Comparison of ENCODE assay signal across 21 mouse cellular contexts in genomic region chr2:55315627-55316026, GRCm38 (mm10).
DNase-seq lines count a peak whose midpoint lies in the region; ATAC-seq and TF ChIP-seq lines count a peak whose summit lies in the region.
"Had no signal": no experiment of that assay in that cellular context is flagged by ENCODE, and none has a peak within 500 bp of the region (broad histone marks: within the 10 kb centered on the region; RNA-seq: fewer than 3 reads in every experiment).

No protein-coding gene starts in this region.

- DNase-seq in cerebellum, adult 18-20 months = peak; percentile 8 to 18
- no peak for DNase-seq in cerebellum, adult 11-12 months
- DNase-seq in midbrain, postnatal 0 days (ENCODE audit: low spot score) = peak; percentile 40
- no peak for DNase-seq in midbrain, embryonic 11.5 days (ENCODE audit: low spot score, missing footprints)
- DNase-seq in cerebellum, adult 9-11 months = peak; percentile 15
- peak; percentile 21 to 34 for DNase-seq in cerebellum, postnatal 36 days
- DNase-seq in urinary bladder, adult 18-20 months (ENCODE audit: low spot score in 2 of 2) = no peak
- DNase-seq: adrenal gland, adult 2 months; adrenal gland, postnatal 25 days; gastrocnemius, postnatal 14 days; heart, adult 2 months; kidney, adult 18-20 months had no signal

- no peaks in the 10 kb centered on the region for H3K27me3 ChIP-seq in midbrain, postnatal 0 days (ENCODE audit: insufficient read depth, low read length)
- no peaks in the 10 kb centered on the region for H3K27me3 ChIP-seq in midbrain, embryonic 11.5 days (ENCODE audit: control insufficient read depth, insufficient read depth, low read length)
- H3K27me3 ChIP-seq: CH12.LX; embryonic facial prominence, embryonic 12.5 days; forebrain, embryonic 12.5 days; heart, embryonic 15.5 days; intestine, embryonic 15.5 days had no signal

- no peak overlapping the region for H3K9ac ChIP-seq in midbrain, postnatal 0 days (replicated peaks; ENCODE audit: low read length, poor library complexity, severe bottlenecking)
- H3K9ac ChIP-seq in midbrain, embryonic 11.5 days (ENCODE audit: low read length) = no peak overlapping the region
- H3K9ac ChIP-seq: embryonic facial prominence, embryonic 12.5 days; forebrain, embryonic 12.5 days; heart, embryonic 15.5 days; intestine, embryonic 15.5 days had no signal

- no peaks in the 10 kb centered on the region for H3K4me1 ChIP-seq in midbrain, postnatal 0 days (ENCODE audit: insufficient read depth, low read length)
- H3K4me1 ChIP-seq in midbrain, embryonic 11.5 days (ENCODE audit: control insufficient read depth, insufficient read depth, low read length) = no peaks in the 10 kb centered on the region
- H3K4me1 ChIP-seq: embryonic facial prominence, embryonic 12.5 days; forebrain, embryonic 12.5 days; heart, embryonic 15.5 days; hindbrain, embryonic 10.5 days; intestine, embryonic 15.5 days had no signal

- H3K9me3 ChIP-seq in midbrain, postnatal 0 days (ENCODE audit: low read length) = no peaks in the 10 kb centered on the region
- no peaks in the 10 kb centered on the region for H3K9me3 ChIP-seq in midbrain, embryonic 11.5 days (ENCODE audit: control insufficient read depth, low read length)
- H3K9me3 ChIP-seq: embryonic facial prominence, embryonic 12.5 days; forebrain, embryonic 12.5 days; heart, embryonic 15.5 days; hindbrain, embryonic 10.5 days; intestine, embryonic 15.5 days had no signal

- 80% methylated on average over 3 of the region's 3 CpGs for WGBS in midbrain, postnatal 0 days
- 83% methylated on average over 3 of the region's 3 CpGs for WGBS in midbrain, embryonic 11.5 days

- H3K36me3 ChIP-seq in midbrain, postnatal 0 days (ENCODE audit: insufficient read depth, low read length) = no peaks in the 10 kb centered on the region
- no peaks in the 10 kb centered on the region for H3K36me3 ChIP-seq in midbrain, embryonic 11.5 days (ENCODE audit: control insufficient read depth, insufficient read depth, low read length)
- H3K36me3 ChIP-seq: embryonic facial prominence, embryonic 12.5 days; forebrain, embryonic 12.5 days; heart, embryonic 15.5 days; hindbrain, embryonic 10.5 days; intestine, embryonic 15.5 days had no signal

- no peak for TF ChIP-seq CTCF in midbrain, postnatal 0 days (IDR thresholded peaks at IDR 0.05)

- H3K4me3 ChIP-seq in midbrain, postnatal 0 days (ENCODE audit: low read depth, low read length) = no peak overlapping the region
- no peak overlapping the region for H3K4me3 ChIP-seq in midbrain, embryonic 11.5 days (ENCODE audit: low read depth, low read length)
- H3K4me3 ChIP-seq: embryonic facial prominence, embryonic 12.5 days; forebrain, embryonic 12.5 days; heart, adult 2 months; heart, embryonic 15.5 days; hindbrain, embryonic 10.5 days; intestine, embryonic 15.5 days had no signal

- H3K4me2 ChIP-seq in midbrain, postnatal 0 days (ENCODE audit: low read depth, low read length, poor library complexity, severe bottlenecking) = no peak overlapping the region
- no peak overlapping the region for H3K4me2 ChIP-seq in midbrain, embryonic 11.5 days
- H3K4me2 ChIP-seq: embryonic facial prominence, embryonic 12.5 days; forebrain, embryonic 12.5 days; heart, embryonic 11.5 days; heart, embryonic 15.5 days; intestine, embryonic 15.5 days had no signal

- no peak overlapping the region for H3K27ac ChIP-seq in midbrain, postnatal 0 days (ENCODE audit: low read depth, low read length)
- no peak overlapping the region for H3K27ac ChIP-seq in midbrain, embryonic 11.5 days (ENCODE audit: low read depth, low read length)
- H3K27ac ChIP-seq: embryonic facial prominence, embryonic 12.5 days; forebrain, embryonic 12.5 days; heart, adult 2 months; heart, embryonic 15.5 days; hindbrain, embryonic 10.5 days; intestine, embryonic 15.5 days had no signal

- no peak; the same call in 1 of the 2 replicates for ATAC-seq in midbrain, postnatal 0 days (ENCODE audit: low FRiP score)
- no peak for ATAC-seq in midbrain, embryonic 11.5 days (ENCODE audit: low FRiP score)
- ATAC-seq in erythroblast, adult 5-6 weeks (replicated peaks; ENCODE audit: low FRiP score, poor library complexity, severe bottlenecking) = no peak
- ATAC-seq: forebrain, embryonic 16.5 days; intestine, embryonic 15.5 days had no signal

Comparison
In these comparisons a context has a peak if more than half of its experiments do, and no peak if none do; other contexts are left out.
1. DNase-seq: peak in cerebellum, adult 18-20 months (2 of 2), midbrain, postnatal 0 days (single experiment), cerebellum, adult 9-11 months (single experiment) and cerebellum, postnatal 36 days (2 of 2); none in cerebellum, adult 11-12 months (single experiment), midbrain, embryonic 11.5 days (single experiment) and urinary bladder, adult 18-20 months (0 of 2).